Mouse (Mus musculus) stomach, adult 2 months (tissue): ENCODE measurements around the gene Lrrc32. TPM values are rescaled to one million over a fixed set of nuclear protein-coding genes. Genes with fewer than 3 reads are reported as not detected.

Source experiments
- polyA plus RNA-seq: library from polyadenylated mRNA; depleted of rRNA; stranded (reverse); fragments of >200 nt; gene quantifications from 2 replicates; pipeline ENCODE4 v1.2.3, GENCODE M21; 2012; rRNA removed

The Lrrc32 gene
- 5.9 and 7.4 TPM in 2 replicates for polyA plus RNA-seq

GRCm38 (mm10) chr7:98489131-98489530 lies at the start of gene Lrrc32:
Gene Lrrc32 (plus strand): TSS chr7:98489283.

GRCm38 (mm10) chr7:98439956-98440466 lies 49.1 kb upstream of the Lrrc32 start, which contains the start of gene Gucy2d:
Gene Gucy2d (plus strand): TSS chr7:98440416.

Other genes starting within 250 kb of the Lrrc32 start
- gene Acer3, start 168.1 kb upstream of the Lrrc32 start, polyA plus RNA-seq, result 1.4 and 1.7 TPM in 2 replicates
- 42.7 and 45.1 TPM in 2 replicates for gene Tsku, start 128.0 kb upstream of the Lrrc32 start, polyA plus RNA-seq
- not detected in 2 replicates for gene Gucy2d, start 48.9 kb upstream of the Lrrc32 start, polyA plus RNA-seq
- 2.9 and 4.6 TPM in 2 replicates for gene Emsy, start 167.5 kb downstream of the Lrrc32 start, polyA plus RNA-seq
- 1.8 and 2.8 TPM in 2 replicates for gene Thap12, start 213.8 kb downstream of the Lrrc32 start, polyA plus RNA-seq